Mouse (Mus musculus) heart, embryonic 15.5 days (tissue): ENCODE results near the gene G6pc. TPM values are rescaled to one million over a fixed set of nuclear protein-coding genes. Genes with fewer than 3 reads are reported as not detected.

Experiments used
- ATAC-seq: fragments of 200-750 bp; cut with Nextera tagmentation; replicated peaks from 2 replicates; pipeline ENCODE4 v1.8.0; 2017; ENCODE audit warnings: low read depth, moderate TSS enrichment; ENCODE audit not compliant: insufficient number of reproducible peaks, insufficient read depth, low FRiP score
- H3K27ac ChIP-seq: fragments of 300-500 bp; sonication (generic); 2 replicates; pipeline ENCODE4 v1.5.1; 2015; ENCODE audit warnings: mild to moderate bottlenecking, inconsistent platforms
- H3K27me3 ChIP-seq: fragments of 300-500 bp; sonication (generic); 2 replicates; pipeline ENCODE4 v1.6.1; 2015; ENCODE audit warnings: inconsistent platforms
- H3K36me3 ChIP-seq: fragments of 300-500 bp; sonication (generic); 2 replicates; pipeline ENCODE4 v1.6.1; 2015; ENCODE audit warnings: mild to moderate bottlenecking, inconsistent platforms
- H3K4me1 ChIP-seq: fragments of 300-500 bp; sonication (generic); replicated peaks from 2 replicates; pipeline ENCODE4 v1.6.1; 2015; ENCODE audit warnings: inconsistent platforms
- H3K4me2 ChIP-seq: fragments of 300-500 bp; sonication (generic); 2 replicates; pipeline ENCODE4 v1.6.1; 2015; ENCODE audit warnings: inconsistent platforms, mild to moderate bottlenecking, moderate library complexity
- H3K4me3 ChIP-seq: fragments of 300-500 bp; sonication (generic); 2 replicates; pipeline ENCODE4 v1.5.1; 2015; ENCODE audit warnings: mild to moderate bottlenecking, inconsistent platforms
- H3K9ac ChIP-seq: fragments of 300-500 bp; sonication (generic); 2 replicates; pipeline ENCODE4 v1.6.1; 2015; ENCODE audit warnings: mild to moderate bottlenecking, inconsistent platforms
- H3K9me3 ChIP-seq: fragments of 300-500 bp; sonication (generic); replicated peaks from 2 replicates; pipeline ENCODE4 v1.6.1; 2016; ENCODE audit warnings: inconsistent platforms
- WGBS: fragments of 180-500 bp; shearing (Covaris S2); methylation state at CpG from one replicate; pipeline ENCODE4 v1.1.7; 2015; ENCODE audit warnings: mixed read lengths; 5-methylcytosine and 5-hydroxymethylcytosine counted together
- polyA plus RNA-seq: library from polyadenylated mRNA; unstranded; fragments of >200 nt; fragmentation: Nextera tagmentation; extraction: Ambion mirVana; gene quantifications from 2 replicates; pipeline ENCODE4 v1.2.1, GENCODE M21; 2015

The G6pc gene
- polyA plus RNA-seq, 1 experiment from 2014 or later: not detected

DNA sequence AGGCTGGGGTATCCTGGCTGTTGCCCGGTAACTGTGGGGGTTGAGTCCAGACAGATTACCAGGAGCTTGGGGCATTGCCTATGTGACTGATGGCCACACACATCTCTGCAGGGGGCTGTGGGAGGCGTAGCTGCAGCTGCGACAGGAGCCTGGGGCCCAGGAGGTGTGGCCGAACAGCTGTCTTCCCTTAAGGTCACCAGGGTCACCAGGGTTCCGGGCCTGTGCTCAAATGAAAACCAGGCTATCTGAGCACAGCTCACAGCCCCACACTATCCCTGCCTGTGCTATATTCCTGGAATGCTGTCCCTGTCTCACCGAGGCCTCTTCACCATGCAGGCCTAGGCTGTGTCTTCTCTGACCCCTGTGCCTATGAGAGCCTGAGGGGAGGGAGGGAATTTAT, 32.8 kb upstream of the G6pc start:
- Histone ChIP-seq H3K9me3 (no peaks in the 10 kb centered on the region), H3K27ac (no peak overlapping the region), H3K27me3 (no peaks in the 10 kb centered on the region), H3K36me3 (no peaks in the 10 kb centered on the region), H3K4me3 (peak overlapping the region; percentile 13), H3K9ac (no peak overlapping the region), H3K4me2 (peak overlapping the region; percentile 39), H3K4me1 (peaks cover 17% of the 10 kb centered on the region)
- WGBS: 24% methylated on average over 6 of the region's 6 CpGs
- no peak for ATAC-seq

DNA sequence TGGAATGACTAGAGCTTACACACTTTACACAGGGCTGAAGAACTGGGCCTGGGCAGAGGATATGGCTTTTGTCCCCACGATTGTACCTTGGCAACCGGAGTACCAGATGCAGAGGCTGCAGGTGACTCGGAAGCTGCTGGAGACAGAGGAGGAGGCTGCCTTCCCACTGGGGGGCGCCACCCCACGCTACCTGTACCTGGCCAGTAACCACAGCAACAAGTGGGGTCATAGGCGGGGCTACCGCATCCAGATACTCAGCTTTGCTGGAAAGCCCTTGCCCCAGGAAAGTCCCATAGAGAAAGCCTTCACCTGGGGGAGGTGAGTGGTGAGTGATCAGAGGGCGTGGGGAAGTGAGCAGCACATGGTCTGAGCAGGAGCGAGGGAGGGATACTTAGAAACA, 31.7 kb upstream of the G6pc start:
- Histone ChIP-seq H3K27me3 (no peaks in the 10 kb centered on the region), H3K4me2 (no peak overlapping the region), H3K9ac (no peak overlapping the region), H3K4me3 (no peak overlapping the region), H3K27ac (no peak overlapping the region), H3K4me1 (peaks cover 17% of the 10 kb centered on the region), H3K36me3 (no peaks in the 10 kb centered on the region), H3K9me3 (no peaks in the 10 kb centered on the region)
- 81% methylated on average over 9 of the region's 9 CpGs for WGBS
- no peak for ATAC-seq

DNA sequence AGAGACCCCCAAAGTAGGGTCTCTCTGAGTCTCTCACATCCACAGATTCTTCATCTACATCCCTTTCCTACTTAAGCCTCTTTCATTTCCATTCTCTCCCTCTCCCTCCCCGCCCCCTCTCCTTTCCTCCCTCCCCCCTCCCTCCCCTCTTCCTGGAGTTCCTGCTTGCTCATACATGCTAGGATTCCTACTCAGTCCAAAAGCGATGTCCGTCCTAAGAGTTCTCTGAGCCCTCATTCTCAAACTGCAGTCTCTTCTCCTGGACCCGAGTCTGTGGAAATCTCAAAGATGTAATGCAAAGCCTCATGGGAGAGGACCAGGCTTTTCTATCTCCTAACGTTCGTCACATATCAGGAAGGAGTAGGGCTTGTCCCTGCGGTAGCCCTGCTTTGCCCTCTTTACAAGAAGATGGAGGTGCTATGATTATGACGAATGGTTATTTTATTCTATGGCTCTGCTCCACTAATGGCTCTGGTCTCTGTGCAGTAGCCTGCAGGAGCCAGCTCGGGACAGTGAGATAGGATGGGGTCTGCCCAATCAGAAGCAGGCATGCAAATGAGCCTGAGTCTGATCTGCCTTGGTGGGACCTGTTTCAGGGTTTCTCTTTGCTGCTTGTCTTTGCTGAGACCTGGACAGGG, 29.1 kb upstream of the G6pc start:
- 1% methylated on average over 8 of the region's 9 CpGs for WGBS
- peak; percentile 73 for ATAC-seq
- Histone ChIP-seq H3K4me2 (peak overlapping the region; percentile 62), H3K36me3 (no peaks in the 10 kb centered on the region), H3K4me1 (peaks cover 17% of the 10 kb centered on the region), H3K4me3 (peak overlapping the region; percentile 32), H3K27me3 (no peaks in the 10 kb centered on the region), H3K9ac (no peak overlapping the region), H3K27ac (no peak overlapping the region; the same call in 1 of the 2 replicates), H3K9me3 (no peaks in the 10 kb centered on the region)

GRCm38 (mm10) chr11:101347083-101347775, 20.1 kb upstream of the G6pc start:
- ATAC-seq: no peak
- Histone ChIP-seq H3K4me2 (no peak overlapping the region), H3K27ac (no peak overlapping the region), H3K27me3 (no peaks in the 10 kb centered on the region), H3K4me1 (no peaks in the 10 kb centered on the region), H3K9ac (no peak overlapping the region), H3K4me3 (no peak overlapping the region), H3K36me3 (no peaks in the 10 kb centered on the region), H3K9me3 (no peaks in the 10 kb centered on the region)
- 67% methylated on average over 10 of the region's 10 CpGs for WGBS

DNA sequence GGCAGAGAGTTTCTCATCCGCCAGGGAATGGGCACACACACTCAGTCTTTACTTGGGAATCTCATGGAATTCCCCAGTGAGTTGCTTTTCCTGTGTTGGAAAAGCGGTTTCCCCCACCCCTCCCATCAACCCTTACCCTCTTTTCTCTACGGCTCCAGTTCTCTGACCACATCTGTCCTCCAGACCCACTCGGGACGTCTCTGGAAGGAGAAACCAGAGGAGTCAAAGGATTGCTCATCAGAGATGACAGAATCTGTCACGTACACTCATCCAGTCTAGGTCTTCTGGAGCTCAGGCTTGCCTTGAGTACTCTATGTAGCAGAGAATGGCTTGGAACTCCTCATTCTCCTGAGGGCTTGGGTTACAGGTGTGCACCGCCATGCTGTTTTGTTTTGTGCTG, 18.6 kb upstream of the G6pc start:
- no peaks in the 10 kb centered on the region for H3K9me3 ChIP-seq
- no peaks in the 10 kb centered on the region for H3K4me1 ChIP-seq
- H3K4me2 ChIP-seq: no peak overlapping the region
- H3K27me3 ChIP-seq: no peaks in the 10 kb centered on the region
- no peak overlapping the region for H3K27ac ChIP-seq
- no peak for ATAC-seq
- no peak overlapping the region for H3K4me3 ChIP-seq
- WGBS: 55% methylated on average over 7 of the region's 7 CpGs
- no peaks in the 10 kb centered on the region for H3K36me3 ChIP-seq
- H3K9ac ChIP-seq: no peak overlapping the region

DNA sequence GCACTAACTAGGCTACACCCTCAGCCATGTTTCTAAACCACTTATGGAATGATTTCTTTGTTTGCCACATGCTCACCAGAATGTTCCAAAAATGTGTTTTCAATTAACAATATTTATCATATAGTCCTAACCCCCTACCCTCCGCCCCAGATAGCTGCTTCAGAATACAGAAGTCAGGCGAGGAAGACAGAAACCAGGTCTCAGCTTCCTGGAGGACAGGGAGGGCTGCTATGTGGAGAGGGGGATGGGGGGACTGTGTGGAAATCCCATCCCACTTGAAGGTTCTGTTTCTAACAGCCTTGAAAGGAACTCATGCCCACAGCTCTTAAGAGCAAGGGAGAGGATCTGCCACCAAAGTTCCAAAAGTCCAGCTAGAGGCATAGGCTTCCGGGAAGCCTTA, 18.1 kb upstream of the G6pc start:
- no peak for ATAC-seq
- Histone ChIP-seq H3K4me1 (no peaks in the 10 kb centered on the region), H3K9me3 (no peaks in the 10 kb centered on the region), H3K36me3 (no peaks in the 10 kb centered on the region), H3K27me3 (no peaks in the 10 kb centered on the region), H3K9ac (no peak overlapping the region), H3K4me3 (no peak overlapping the region), H3K4me2 (no peak overlapping the region), H3K27ac (no peak overlapping the region)
- 50% methylated on average over 3 of the region's 3 CpGs for WGBS

DNA sequence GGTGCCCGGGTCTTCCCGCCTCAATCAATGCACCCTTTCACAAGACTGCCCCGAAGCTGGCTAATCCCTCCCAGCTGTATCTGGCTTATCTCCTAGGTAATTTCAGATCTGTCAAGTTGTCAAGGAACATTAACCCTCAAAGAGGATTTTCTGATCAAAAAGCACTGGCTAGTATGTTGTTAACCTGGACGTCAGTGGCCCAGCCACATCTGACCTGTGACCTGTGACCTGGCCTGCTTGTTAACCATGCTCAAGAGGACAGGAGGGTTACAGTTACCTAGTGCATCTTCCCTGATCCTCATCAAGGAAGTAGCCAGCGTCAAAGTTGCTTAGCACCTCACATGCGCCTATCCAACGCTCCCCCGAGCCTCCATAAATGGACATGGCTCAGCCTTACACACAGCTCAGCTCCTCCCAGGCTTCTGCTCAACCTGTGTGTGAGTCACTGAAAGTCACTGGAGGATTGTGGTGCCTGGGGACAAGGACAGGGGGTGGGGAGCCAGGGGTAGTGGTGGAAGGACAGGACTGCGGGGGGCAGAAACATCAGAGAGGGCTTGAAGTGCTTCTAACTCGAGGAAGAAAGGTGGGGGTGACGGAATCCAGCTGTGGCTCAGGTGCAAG, 16.2 kb upstream of the G6pc start:
- WGBS: 54% methylated on average over 11 of the region's 11 CpGs
- Histone ChIP-seq H3K4me3 (no peak overlapping the region), H3K27ac (no peak overlapping the region), H3K9ac (no peak overlapping the region), H3K4me2 (no peak overlapping the region), H3K36me3 (no peaks in the 10 kb centered on the region), H3K4me1 (no peaks in the 10 kb centered on the region), H3K27me3 (no peaks in the 10 kb centered on the region), H3K9me3 (no peaks in the 10 kb centered on the region)
- no peak for ATAC-seq

- Histone ChIP-seq H3K4me1 (no peaks in the 10 kb centered on the region), H3K9ac (no peak overlapping the region), H3K27ac (no peak overlapping the region), H3K27me3 (no peaks in the 10 kb centered on the region), H3K4me3 (no peak overlapping the region), H3K4me2 (no peak overlapping the region), H3K36me3 (no peaks in the 10 kb centered on the region), H3K9me3 (no peaks in the 10 kb centered on the region)
- no peak for ATAC-seq
- 61% methylated on average over 3 of the region's 3 CpGs for WGBS
Observed at GRCm38 (mm10) chr11:101351721-101352111, 15.6 kb upstream of the G6pc start.

DNA sequence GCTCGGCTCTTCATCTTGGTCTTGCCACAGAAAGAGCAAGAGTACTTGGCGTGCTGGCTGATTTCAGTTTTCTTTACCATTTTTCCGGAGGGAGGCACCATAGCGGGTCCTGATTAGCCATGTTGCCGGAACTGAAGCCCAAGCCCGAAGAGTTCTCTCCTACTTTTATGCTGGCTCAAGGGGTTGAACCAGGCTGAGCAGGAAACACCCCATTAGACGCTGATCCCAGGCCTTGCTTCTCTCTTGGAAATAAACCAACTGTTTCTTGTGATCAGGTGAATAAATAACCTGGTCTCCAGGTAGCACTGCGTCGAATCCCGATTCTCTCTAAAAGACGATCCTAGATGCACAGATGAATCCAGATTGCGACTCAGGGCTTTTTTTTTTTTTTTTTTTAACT, 13.9 kb upstream of the G6pc start:
- no peaks in the 10 kb centered on the region for H3K4me1 ChIP-seq
- no peaks in the 10 kb centered on the region for H3K9me3 ChIP-seq
- no peak overlapping the region for H3K4me3 ChIP-seq
- H3K4me2 ChIP-seq: no peak overlapping the region
- no peak overlapping the region for H3K9ac ChIP-seq
- no peaks in the 10 kb centered on the region for H3K36me3 ChIP-seq
- no peak for ATAC-seq
- no peaks in the 10 kb centered on the region for H3K27me3 ChIP-seq
- 81% methylated on average over 12 of the region's 12 CpGs for WGBS
- no peak overlapping the region for H3K27ac ChIP-seq

- Histone ChIP-seq H3K27ac (no peak overlapping the region), H3K36me3 (no peaks in the 10 kb centered on the region), H3K4me2 (no peak overlapping the region), H3K9me3 (no peaks in the 10 kb centered on the region), H3K9ac (no peak overlapping the region), H3K4me1 (no peaks in the 10 kb centered on the region), H3K27me3 (no peaks in the 10 kb centered on the region), H3K4me3 (no peak overlapping the region)
- 82% methylated on average over 5 of the region's 5 CpGs for WGBS
- ATAC-seq: no peak
Observed at GRCm38 (mm10) chr11:101354438-101355010, 12.8 kb upstream of the G6pc start.

GRCm38 (mm10) chr11:101355916-101356315, 11.4 kb upstream of the G6pc start:
- 84% methylated on average over 2 of the region's 2 CpGs for WGBS
- Histone ChIP-seq H3K4me2 (no peak overlapping the region), H3K4me3 (no peak overlapping the region), H3K36me3 (no peaks in the 10 kb centered on the region), H3K4me1 (peaks cover 11% of the 10 kb centered on the region), H3K27me3 (no peaks in the 10 kb centered on the region), H3K9ac (no peak overlapping the region), H3K9me3 (no peaks in the 10 kb centered on the region), H3K27ac (no peak overlapping the region)
- no peak for ATAC-seq
